Mouse (Mus musculus): ENCODE data around the gene Ndufb6. TPM values are rescaled to one million over a fixed set of nuclear protein-coding genes. Genes with fewer than 3 reads are reported as not detected.

Ndufb6 gene
- 457 and 461 TPM in 2 replicates for polyA plus RNA-seq (2016; fragmentation: Nextera tagmentation; extraction: Ambion mirVana)

DNA sequence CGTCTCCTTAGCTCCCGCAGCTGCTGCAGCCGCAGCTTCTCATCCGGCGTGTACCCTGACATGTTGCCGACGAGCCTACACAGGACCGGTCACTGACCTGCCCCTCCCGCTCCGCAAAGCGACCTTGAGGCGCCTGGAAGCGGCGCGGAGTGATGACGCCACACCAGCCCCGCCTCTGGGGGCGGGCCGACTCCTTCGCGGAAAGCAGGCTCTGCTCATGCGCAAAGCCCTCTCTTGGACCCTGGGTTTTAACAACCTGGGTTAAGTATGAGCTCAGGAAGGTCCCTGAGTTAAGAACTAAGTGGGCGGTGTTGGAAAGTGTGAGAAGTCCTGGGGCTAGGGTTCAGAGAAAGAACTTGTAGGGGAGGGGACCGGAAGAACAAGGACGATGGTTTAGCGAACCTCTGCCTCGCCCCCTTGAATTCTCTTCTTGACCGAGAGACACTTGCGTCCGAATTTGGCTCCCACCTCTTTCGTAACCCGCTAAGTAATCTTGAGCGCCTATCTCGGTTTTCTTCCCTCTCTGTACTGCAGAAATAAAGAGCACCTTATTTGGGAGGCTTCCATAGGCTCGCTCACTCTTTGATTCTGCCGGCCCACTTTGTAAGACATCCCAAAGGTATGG, at the start of gene Ndufb6:
Ndufb6 (minus strand) TSS at position 146 of the 625 bp plus-strand sequence.
- Histone ChIP-seq H3K27me3 (replicated peaks) (no peaks in the 10 kb centered on the region), H3K4me3 (peak within 1 kb of the TSS; percentile 99), H3K4me1 (replicated peaks) (peaks cover 10% of the 10 kb centered on the region), H3K4me2 (peak within 1 kb of the TSS; percentile 82), H3K9me3 (replicated peaks) (no peaks in the 10 kb centered on the region), H3K27ac (ENCODE audit: poor library complexity, severe bottlenecking) (peak within 1 kb of the TSS; percentile 82), H3K36me3 (peaks cover 22% of the 10 kb centered on the region), H3K9ac (peak within 1 kb of the TSS; percentile 89)
- under 1% methylated on average over 36 of the region's 36 CpGs for WGBS
- peak; percentile 98 for ATAC-seq (ENCODE audit: insufficient number of reproducible peaks, low FRiP score)

DNA sequence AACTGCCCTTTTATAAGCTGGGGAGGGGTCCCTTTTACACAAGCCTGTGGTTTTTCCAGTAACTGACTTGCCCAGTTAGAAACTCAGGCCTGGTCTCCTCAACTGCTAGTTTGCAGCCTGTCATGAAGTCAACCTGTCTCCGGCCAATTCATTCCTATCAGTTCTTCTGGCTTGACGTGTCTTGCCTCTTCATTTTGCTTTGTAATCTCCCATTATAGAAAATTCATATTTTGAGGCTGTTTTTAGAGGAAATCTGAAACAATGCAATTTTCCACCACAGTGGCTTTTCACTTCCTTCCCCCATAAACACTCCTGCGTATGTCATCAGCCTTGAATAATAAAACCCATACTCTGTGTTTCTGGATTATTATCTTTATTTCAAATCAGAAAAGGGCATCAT, 47.9 kb upstream of the Ndufb6 start:
- no peak overlapping the region for H3K4me3 ChIP-seq
- H3K9me3 ChIP-seq (replicated peaks) = no peaks in the 10 kb centered on the region
- H3K27ac ChIP-seq (ENCODE audit: poor library complexity, severe bottlenecking) = no peak overlapping the region
- no peaks in the 10 kb centered on the region for H3K36me3 ChIP-seq
- ATAC-seq (ENCODE audit: insufficient number of reproducible peaks, low FRiP score) = no peak
- no peaks in the 10 kb centered on the region for H3K27me3 ChIP-seq (replicated peaks)
- WGBS = 78% methylated on average over 3 of the region's 3 CpGs
- H3K4me2 ChIP-seq = no peak overlapping the region
- peaks cover 8% of the 10 kb centered on the region for H3K4me1 ChIP-seq (replicated peaks)
- H3K9ac ChIP-seq = no peak overlapping the region

DNA sequence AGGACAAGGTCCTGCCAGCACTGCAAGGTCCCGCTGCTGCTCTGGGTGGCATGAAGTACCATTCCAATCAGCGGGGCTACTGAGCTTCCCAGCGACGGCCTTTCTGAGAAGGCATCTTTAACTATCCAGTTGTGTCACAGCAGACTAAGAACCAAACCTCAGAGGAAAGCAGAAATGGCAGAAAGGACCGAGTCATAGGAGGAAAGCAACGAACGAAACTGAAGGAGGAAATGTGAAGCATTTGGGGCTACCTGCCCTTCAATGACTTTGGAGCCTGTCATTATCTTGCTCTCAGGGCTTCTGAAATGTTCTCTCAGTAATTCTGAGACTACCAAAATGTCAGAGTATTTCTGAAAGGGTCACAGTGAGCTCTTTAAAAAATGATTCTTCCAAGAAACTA, 45.4 kb upstream of the Ndufb6 start:
- H3K27me3 ChIP-seq (replicated peaks) = no peaks in the 10 kb centered on the region
- H3K4me2 ChIP-seq = no peak overlapping the region
- no peak for ATAC-seq (ENCODE audit: insufficient number of reproducible peaks, low FRiP score)
- H3K36me3 ChIP-seq = no peaks in the 10 kb centered on the region
- H3K9ac ChIP-seq = no peak overlapping the region
- WGBS = 76% methylated on average over 7 of the region's 7 CpGs
- H3K4me3 ChIP-seq = no peak overlapping the region
- H3K9me3 ChIP-seq (replicated peaks) = no peaks in the 10 kb centered on the region
- H3K27ac ChIP-seq (ENCODE audit: poor library complexity, severe bottlenecking) = no peak overlapping the region
- H3K4me1 ChIP-seq (replicated peaks) = peaks cover 3% of the 10 kb centered on the region

DNA sequence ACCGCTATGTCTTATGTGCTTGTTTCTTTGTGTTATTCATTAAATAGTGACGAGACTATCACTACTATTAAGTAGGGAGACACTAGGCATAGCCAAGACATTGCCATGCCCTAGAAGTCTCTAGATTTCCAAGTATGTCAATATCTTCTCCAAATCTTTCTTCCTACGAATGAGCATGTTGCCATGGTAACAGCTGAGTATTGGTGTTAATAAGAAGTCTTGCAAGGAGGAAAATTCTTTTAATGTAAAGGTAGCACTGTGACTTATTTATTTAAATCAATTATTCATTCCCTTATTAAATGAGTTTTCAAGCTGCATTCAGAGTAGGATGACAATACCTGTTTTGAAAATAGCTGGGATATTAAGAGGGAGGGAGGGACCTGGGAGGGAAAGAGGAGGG, 38.2 kb upstream of the Ndufb6 start:
- Histone ChIP-seq H3K9me3 (replicated peaks) (no peaks in the 10 kb centered on the region), H3K4me3 (no peak overlapping the region), H3K9ac (no peak overlapping the region), H3K4me2 (no peak overlapping the region), H3K4me1 (replicated peaks) (no peaks in the 10 kb centered on the region), H3K36me3 (no peaks in the 10 kb centered on the region), H3K27me3 (replicated peaks) (no peaks in the 10 kb centered on the region), H3K27ac (ENCODE audit: poor library complexity, severe bottlenecking) (no peak overlapping the region)
- 68% methylated on average over 3 of the region's 3 CpGs for WGBS
- ATAC-seq (ENCODE audit: insufficient number of reproducible peaks, low FRiP score) = no peak

DNA sequence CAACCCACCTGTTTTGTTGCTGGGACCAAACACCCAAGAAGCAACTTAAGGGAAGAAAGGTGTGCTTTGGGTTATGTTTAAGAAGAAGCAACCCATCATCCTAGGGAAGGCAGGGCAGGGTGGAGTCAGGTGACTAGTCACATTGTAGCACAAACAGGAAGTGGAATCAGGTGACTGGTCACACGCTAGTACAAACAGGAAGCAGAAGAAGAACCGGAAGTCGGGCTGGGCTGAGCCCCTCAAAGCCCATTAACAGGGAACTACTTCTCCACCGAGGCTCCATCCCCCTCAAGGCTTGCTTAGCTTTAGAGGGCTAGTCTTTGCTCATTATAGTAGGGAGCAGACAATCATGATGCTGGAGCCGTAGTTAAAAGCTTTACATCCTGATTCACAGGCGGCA, 33.8 kb upstream of the Ndufb6 start:
- no peak overlapping the region for H3K4me3 ChIP-seq
- ATAC-seq (ENCODE audit: insufficient number of reproducible peaks, low FRiP score) = no peak
- H3K4me2 ChIP-seq = no peak overlapping the region
- H3K36me3 ChIP-seq = no peaks in the 10 kb centered on the region
- H3K9ac ChIP-seq = no peak overlapping the region
- 63% methylated on average over 6 of the region's 6 CpGs for WGBS
- H3K4me1 ChIP-seq (replicated peaks) = no peaks in the 10 kb centered on the region
- H3K9me3 ChIP-seq (replicated peaks) = no peaks in the 10 kb centered on the region
- no peak overlapping the region for H3K27ac ChIP-seq (ENCODE audit: poor library complexity, severe bottlenecking)
- no peaks in the 10 kb centered on the region for H3K27me3 ChIP-seq (replicated peaks)

DNA sequence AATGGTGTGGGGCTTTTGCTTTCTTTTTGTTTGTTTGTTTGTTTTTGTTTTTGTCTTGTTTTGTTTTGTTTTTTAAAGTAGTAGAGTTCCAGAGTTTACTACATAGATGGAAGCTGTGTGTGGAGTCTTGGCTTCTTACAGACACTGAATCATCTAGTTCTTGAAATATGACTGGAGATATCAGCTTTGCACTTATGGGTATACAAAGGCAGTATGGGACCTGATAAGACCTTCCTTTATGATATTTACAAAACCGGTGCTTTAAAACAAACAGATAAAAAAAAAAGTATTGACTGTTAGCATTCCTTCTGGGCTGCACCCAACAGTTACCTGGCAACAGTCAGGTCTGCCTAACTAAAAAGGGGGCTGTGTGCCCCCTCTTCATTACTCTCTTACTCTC, 33.0 kb upstream of the Ndufb6 start:
- Histone ChIP-seq H3K4me1 (replicated peaks) (no peaks in the 10 kb centered on the region), H3K4me3 (no peak overlapping the region), H3K27me3 (replicated peaks) (no peaks in the 10 kb centered on the region), H3K9ac (no peak overlapping the region), H3K36me3 (no peaks in the 10 kb centered on the region), H3K9me3 (replicated peaks) (no peaks in the 10 kb centered on the region), H3K4me2 (no peak overlapping the region), H3K27ac (ENCODE audit: poor library complexity, severe bottlenecking) (no peak overlapping the region)
- no peak for ATAC-seq (ENCODE audit: insufficient number of reproducible peaks, low FRiP score)
- 56% methylated on average over 1 of the region's 1 CpGs for whole genome bisulfite sequencing

DNA sequence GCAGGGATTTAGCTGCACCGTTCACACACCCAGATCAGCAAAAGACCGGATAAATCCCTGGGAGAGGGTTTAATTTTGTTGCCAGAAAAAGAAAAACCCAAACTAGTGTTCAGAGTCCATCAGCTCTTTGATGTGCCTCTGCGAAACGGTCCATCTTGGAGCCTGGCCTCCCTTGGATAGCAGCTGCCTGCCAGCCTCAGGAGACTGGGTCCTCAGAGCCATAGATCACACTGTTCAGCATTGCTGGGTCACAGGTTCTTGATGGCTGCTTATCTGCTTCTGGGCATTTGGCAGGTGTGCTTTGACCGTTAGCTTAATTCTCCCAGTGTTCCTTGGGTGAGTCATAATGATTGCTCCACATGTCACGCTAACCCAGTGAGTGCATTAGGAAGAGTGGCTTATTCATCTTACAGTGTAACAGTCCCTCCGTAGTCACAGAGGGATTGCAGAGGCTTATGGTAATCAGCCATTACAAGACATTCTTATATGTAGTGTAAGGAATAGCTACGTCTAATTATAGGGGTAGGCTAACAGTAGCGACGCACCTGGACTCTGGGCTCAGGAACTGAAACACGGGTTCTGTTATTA, 31.7 kb upstream of the Ndufb6 start:
- Histone ChIP-seq H3K27ac (ENCODE audit: poor library complexity, severe bottlenecking) (no peak overlapping the region), H3K9me3 (replicated peaks) (no peaks in the 10 kb centered on the region), H3K4me1 (replicated peaks) (no peaks in the 10 kb centered on the region), H3K4me2 (no peak overlapping the region), H3K9ac (no peak overlapping the region), H3K36me3 (no peaks in the 10 kb centered on the region), H3K4me3 (no peak overlapping the region), H3K27me3 (replicated peaks) (no peaks in the 10 kb centered on the region)
- WGBS = 75% methylated on average over 11 of the region's 11 CpGs
- no peak for ATAC-seq (ENCODE audit: insufficient number of reproducible peaks, low FRiP score)

DNA sequence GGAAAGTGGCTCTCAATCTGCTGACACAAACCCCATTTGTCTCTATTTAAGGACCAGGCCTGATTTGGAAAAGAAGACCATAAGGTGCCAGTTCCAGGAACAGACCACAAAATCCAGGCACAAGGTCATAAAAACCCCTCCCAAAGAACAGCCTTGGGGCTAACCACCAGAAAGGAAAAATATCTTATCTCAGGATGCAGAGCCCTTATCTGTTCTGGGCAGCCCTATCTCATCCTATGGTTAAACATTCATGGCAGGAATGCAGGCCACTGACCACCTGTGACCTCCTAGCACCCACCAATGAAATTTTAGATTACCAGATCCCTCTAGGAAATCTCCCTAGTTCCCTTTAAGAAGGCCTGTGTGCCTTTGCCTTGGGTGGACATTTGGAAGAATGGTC, 30.5 kb upstream of the Ndufb6 start:
- Histone ChIP-seq H3K9ac (no peak overlapping the region), H3K36me3 (no peaks in the 10 kb centered on the region), H3K27me3 (replicated peaks) (no peaks in the 10 kb centered on the region), H3K4me2 (no peak overlapping the region), H3K4me1 (replicated peaks) (no peaks in the 10 kb centered on the region), H3K4me3 (no peak overlapping the region), H3K9me3 (replicated peaks) (no peaks in the 10 kb centered on the region), H3K27ac (ENCODE audit: poor library complexity, severe bottlenecking) (no peak overlapping the region)
- ATAC-seq (ENCODE audit: insufficient number of reproducible peaks, low FRiP score) = no peak

DNA sequence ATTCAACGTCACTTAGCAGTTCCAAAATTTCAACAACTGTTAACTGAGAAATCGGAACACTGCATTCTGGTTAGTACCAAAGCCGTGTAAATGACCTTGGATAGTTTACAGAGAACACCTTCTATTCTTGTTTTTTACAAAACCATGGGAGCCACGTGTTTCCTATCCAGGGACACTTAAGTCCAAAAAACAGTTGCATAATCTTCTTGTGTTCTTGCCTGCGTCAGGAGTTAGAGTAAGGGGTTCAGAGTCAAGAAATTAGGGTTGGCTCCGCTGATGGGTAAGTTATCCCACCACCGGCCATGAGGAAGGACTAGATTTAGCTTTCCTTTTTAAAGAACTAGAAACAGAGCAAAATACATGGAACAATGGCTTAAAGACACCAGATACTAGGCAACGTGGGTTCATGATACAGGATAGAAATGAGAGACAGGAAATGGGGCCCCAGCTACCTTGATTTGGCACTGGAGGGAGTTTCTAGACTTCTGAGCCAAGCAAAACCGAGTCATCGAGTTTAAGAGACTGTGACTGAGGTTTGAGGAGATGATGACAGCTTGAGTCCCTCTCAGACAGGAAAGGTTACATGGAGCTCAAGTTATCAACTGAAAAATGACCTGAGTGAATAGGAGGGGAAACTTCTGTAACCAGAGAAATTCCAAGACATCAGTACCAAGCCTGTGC, 23.4 kb upstream of the Ndufb6 start:
- Histone ChIP-seq H3K27me3 (replicated peaks) (peaks cover 8% of the 10 kb centered on the region; the same call in 1 of the 2 replicates), H3K4me3 (no peak overlapping the region), H3K36me3 (no peaks in the 10 kb centered on the region), H3K9ac (no peak overlapping the region), H3K4me2 (no peak overlapping the region), H3K9me3 (replicated peaks) (no peaks in the 10 kb centered on the region), H3K4me1 (replicated peaks) (peaks cover 13% of the 10 kb centered on the region), H3K27ac (ENCODE audit: poor library complexity, severe bottlenecking) (no peak overlapping the region)
- no peak for ATAC-seq (ENCODE audit: insufficient number of reproducible peaks, low FRiP score)
- 62% methylated on average over 10 of the region's 10 CpGs for WGBS

DNA sequence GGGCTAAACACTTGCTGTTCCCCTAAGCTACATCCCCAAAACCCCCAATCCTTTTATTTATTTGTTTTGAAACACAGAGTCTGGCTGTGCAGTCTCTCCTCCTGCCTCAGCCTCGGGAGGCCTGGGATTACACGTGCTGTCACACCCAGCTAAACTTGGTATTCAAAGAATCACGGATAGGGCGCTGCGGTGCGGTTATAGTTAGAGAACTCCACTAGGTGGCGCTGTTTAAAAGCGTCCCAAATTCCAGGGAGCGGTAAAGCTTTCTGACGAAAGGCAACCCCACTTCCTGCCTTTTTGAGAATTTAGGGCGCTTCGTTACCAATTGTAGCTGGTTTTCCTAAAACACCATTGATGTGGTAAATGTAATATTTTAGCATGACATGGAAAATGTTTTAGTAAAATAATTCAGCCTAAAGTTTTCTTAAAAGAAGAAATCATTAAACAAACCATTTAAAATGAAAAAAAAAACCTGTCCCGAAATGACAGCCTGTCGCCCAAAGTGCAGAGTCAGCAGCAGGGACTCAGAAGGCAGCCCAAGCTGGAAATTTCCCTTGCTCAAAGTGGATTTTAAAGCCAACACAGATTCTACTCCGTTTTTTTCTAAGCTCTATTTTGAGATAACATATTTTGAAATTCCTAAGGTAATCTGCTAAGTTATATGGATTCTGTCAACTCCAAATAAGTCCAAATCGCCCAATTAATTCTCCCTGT, 22.0 kb upstream of the Ndufb6 start:
- peak; percentile 29; the same call in 1 of the 2 replicates for ATAC-seq (ENCODE audit: insufficient number of reproducible peaks, low FRiP score)
- Histone ChIP-seq H3K9me3 (replicated peaks) (peaks cover 4% of the 10 kb centered on the region; the same call in 1 of the 2 replicates), H3K27me3 (replicated peaks) (peaks cover 8% of the 10 kb centered on the region; the same call in 1 of the 2 replicates), H3K36me3 (no peaks in the 10 kb centered on the region), H3K9ac (no peak overlapping the region), H3K4me2 (peak overlapping the region; percentile 37), H3K4me1 (replicated peaks) (peaks cover 13% of the 10 kb centered on the region), H3K27ac (ENCODE audit: poor library complexity, severe bottlenecking) (no peak overlapping the region), H3K4me3 (no peak overlapping the region)
- WGBS = 12% methylated on average over 16 of the region's 16 CpGs

DNA sequence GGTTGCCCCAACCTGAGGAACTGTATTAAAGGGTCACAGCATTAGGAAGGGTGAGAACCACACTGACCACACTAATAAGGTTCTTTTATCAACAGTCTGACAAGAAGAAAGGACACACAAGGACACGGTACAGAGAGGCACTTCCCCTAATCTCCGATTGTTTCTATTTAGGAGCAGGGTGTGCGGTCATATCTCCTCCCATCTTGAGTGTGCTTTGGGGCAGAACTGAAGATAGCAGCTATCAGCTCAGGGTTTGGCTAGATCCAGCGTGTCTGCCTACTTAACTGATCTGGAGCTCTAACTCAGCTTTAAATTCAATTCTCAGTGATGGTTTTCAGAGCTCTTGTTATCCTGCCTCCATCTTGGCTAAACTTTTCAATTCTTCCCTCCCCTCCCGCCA, 19.9 kb upstream of the Ndufb6 start:
- no peak overlapping the region for H3K27ac ChIP-seq (ENCODE audit: poor library complexity, severe bottlenecking)
- H3K4me1 ChIP-seq (replicated peaks) = peaks cover 13% of the 10 kb centered on the region

More for the DNA sequence above, 19.9 kb upstream of the Ndufb6 start:
- H3K36me3 ChIP-seq = no peaks in the 10 kb centered on the region
- H3K9me3 ChIP-seq (replicated peaks) = peaks cover 8% of the 10 kb centered on the region
- H3K27me3 ChIP-seq (replicated peaks) = peaks cover 8% of the 10 kb centered on the region; the same call in 1 of the 2 replicates
- no peak overlapping the region for H3K4me3 ChIP-seq
- H3K9ac ChIP-seq = no peak overlapping the region
- no peak for ATAC-seq (ENCODE audit: insufficient number of reproducible peaks, low FRiP score)
- no peak overlapping the region for H3K4me2 ChIP-seq
- WGBS = 30% methylated on average over 5 of the region's 5 CpGs

All from heart, embryonic 12.5 days (tissue).